Mouse (Mus musculus) embryonic facial prominence, embryonic 10.5 days (tissue): ENCODE measurements around the gene Mpv17l2. TPM values are rescaled to one million over a fixed set of nuclear protein-coding genes. Genes with fewer than 3 reads are reported as not detected.

Experiments used
- DNase-seq: peaks from one replicate; pipeline ENCODE4 v3.0.0-alpha.2; 2017; ENCODE audit warnings: low spot score
- H3K27ac ChIP-seq: fragments of 300-500 bp; sonication (generic); replicated peaks from 2 replicates; pipeline ENCODE4 v1.5.1; 2016; ENCODE audit warnings: mild to moderate bottlenecking
- H3K27me3 ChIP-seq: fragments of 300-500 bp; sonication (generic); replicated peaks from 2 replicates; pipeline ENCODE4 v1.6.1; 2016; ENCODE audit warnings: low read depth, mild to moderate bottlenecking; ENCODE audit not compliant: poor library complexity, severe bottlenecking
- H3K36me3 ChIP-seq: fragments of 300-500 bp; sonication (generic); replicated peaks from 2 replicates; pipeline ENCODE4 v1.6.1; 2016; ENCODE audit warnings: mild to moderate bottlenecking, moderate library complexity
- H3K4me1 ChIP-seq: fragments of 300-500 bp; sonication (generic); 2 replicates; pipeline ENCODE4 v1.6.1; 2016
- H3K4me3 ChIP-seq: fragments of 300-500 bp; sonication (generic); 2 replicates; pipeline ENCODE4 v1.5.1; 2016; ENCODE audit warnings: mild to moderate bottlenecking, moderate library complexity
- H3K9me3 ChIP-seq: fragments of 300-500 bp; sonication (generic); 2 replicates; pipeline ENCODE4 v1.6.1; 2016; ENCODE audit warnings: mild to moderate bottlenecking
- WGBS: fragments of 180-500 bp; shearing (Covaris S2); methylation state at CpG from one replicate; pipeline ENCODE4 v1.1.7; 2016; 5-methylcytosine and 5-hydroxymethylcytosine counted together
- polyA plus RNA-seq: library from polyadenylated mRNA; unstranded; fragments of >200 nt; fragmentation: Nextera tagmentation; extraction: Ambion mirVana; gene quantifications from 2 replicates; pipeline ENCODE4 v1.2.1, GENCODE M21; 2016

Mpv17l2 gene
- polyA plus RNA-seq, 1 experiment from 2014 or later, result 34.5 TPM

- DNase-seq, result no peak
- no peaks in the 10 kb centered on the region for H3K9me3 ChIP-seq
- no peak overlapping the region for H3K4me3 ChIP-seq
- peaks cover 21% of the 10 kb centered on the region for H3K4me1 ChIP-seq
- no peak overlapping the region for H3K27ac ChIP-seq
- 60% methylated on average over 3 of the region's 3 CpGs for WGBS
- H3K36me3 ChIP-seq, result no peaks in the 10 kb centered on the region
- peaks cover 53% of the 10 kb centered on the region for H3K27me3 ChIP-seq
Observed at GRCm38 (mm10) chr8:70738211-70738610, 22.5 kb downstream of the Mpv17l2 start.

- WGBS, result 72% methylated on average over 5 of the region's 5 CpGs
- no peaks in the 10 kb centered on the region for H3K36me3 ChIP-seq
- H3K27ac ChIP-seq, result no peak overlapping the region
- peaks cover 16% of the 10 kb centered on the region for H3K4me1 ChIP-seq
- H3K27me3 ChIP-seq, result peaks cover 53% of the 10 kb centered on the region
- no peak for DNase-seq
- no peak overlapping the region for H3K4me3 ChIP-seq
- H3K9me3 ChIP-seq, result no peaks in the 10 kb centered on the region
Observed at GRCm38 (mm10) chr8:70737705-70738104, 23.0 kb downstream of the Mpv17l2 start.

- 85% methylated on average over 4 of the region's 4 CpGs for WGBS
- DNase-seq, result no peak
- Histone ChIP-seq H3K27me3 (peaks cover 72% of the 10 kb centered on the region), H3K4me1 (peaks cover 9% of the 10 kb centered on the region), H3K36me3 (no peaks in the 10 kb centered on the region), H3K9me3 (no peaks in the 10 kb centered on the region), H3K27ac (no peak overlapping the region), H3K4me3 (no peak overlapping the region)
Observed at GRCm38 (mm10) chr8:70730956-70731355, 29.8 kb downstream of the Mpv17l2 start.

DNA sequence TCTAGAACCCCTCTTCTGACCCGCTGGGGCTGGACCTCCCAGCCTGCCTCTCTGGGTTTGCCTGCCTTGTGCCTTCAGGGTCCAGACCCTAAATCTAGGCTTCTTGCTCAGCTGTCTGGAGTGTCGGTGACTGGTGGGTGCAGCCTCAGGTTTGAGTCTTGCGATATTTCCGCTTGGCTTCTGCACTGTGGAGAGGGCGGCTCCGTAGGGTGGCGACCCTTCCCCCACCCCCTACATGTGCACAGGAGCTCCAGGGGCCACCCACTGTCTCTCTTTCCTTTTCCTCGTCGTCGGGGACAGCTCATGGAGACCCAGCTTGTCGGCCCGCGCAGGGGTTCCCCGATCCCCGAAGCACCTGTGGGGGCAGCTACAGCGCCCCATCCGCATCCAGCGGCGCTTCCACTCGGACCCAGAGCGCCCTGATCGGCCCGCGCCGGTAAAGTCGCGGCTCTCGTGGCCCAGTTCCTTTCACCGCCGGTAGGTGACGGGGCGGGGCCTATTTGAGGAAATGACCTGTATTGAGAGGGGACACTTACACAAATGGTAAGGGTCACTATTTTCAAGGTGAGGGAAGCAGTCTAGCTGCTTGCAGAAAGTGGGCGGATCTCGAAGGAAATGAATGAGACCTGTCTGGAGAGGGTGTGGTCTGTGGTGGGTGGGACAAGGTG, 30.8 kb downstream of the Mpv17l2 start:
- no peaks in the 10 kb centered on the region for H3K36me3 ChIP-seq
- 3% methylated on average over 34 of the region's 34 CpGs for WGBS
- H3K4me3 ChIP-seq, result peak overlapping the region; percentile 51
- peaks cover 75% of the 10 kb centered on the region for H3K27me3 ChIP-seq
- peak; percentile 32 for DNase-seq
- H3K27ac ChIP-seq, result peak overlapping the region; percentile 30; the same call in 1 of the 2 replicates
- H3K4me1 ChIP-seq, result peaks cover 9% of the 10 kb centered on the region
- no peaks in the 10 kb centered on the region for H3K9me3 ChIP-seq

GRCm38 (mm10) chr8:70726721-70727120, 34.0 kb downstream of the Mpv17l2 start:
- Histone ChIP-seq H3K9me3 (no peaks in the 10 kb centered on the region), H3K36me3 (no peaks in the 10 kb centered on the region), H3K27me3 (peaks cover 59% of the 10 kb centered on the region), H3K4me1 (peaks cover 13% of the 10 kb centered on the region), H3K27ac (no peak overlapping the region), H3K4me3 (no peak overlapping the region)
- WGBS, result 49% methylated on average over 11 of the region's 11 CpGs
- no peak for DNase-seq

DNA sequence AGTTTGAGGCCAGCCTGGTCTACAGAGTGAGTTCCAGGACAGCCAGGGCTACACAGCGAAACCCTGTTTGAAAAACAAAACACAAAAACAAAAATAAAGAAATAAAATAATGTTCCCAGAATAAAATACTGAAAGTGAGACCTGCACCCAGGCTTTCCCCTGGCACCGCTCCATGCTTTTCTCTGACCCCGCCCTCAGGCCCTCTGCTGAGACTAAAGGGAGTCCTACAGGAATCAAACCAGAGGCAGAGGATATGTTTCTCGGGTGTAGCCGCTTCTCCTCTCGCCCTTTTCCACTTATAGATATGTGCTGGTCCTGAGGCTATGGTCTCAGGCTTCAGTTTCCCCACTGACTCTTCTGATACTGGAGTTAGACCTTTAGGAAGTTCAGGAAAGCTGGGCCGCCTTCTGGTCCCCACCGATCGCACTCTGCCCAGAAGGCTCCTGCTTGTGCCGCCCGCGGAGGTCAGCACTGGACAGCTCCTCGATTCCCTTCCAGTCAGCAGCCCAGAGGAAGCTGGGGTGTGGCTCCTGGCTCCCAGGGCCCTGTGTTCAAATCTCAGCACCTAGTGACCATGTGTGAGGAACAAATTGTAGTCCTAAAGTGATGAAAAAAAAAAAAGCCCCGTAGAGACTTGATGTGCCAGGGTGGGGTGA, 34.8 kb downstream of the Mpv17l2 start:
- DNase-seq, result peak; percentile 70
- Histone ChIP-seq H3K27me3 (peaks cover 55% of the 10 kb centered on the region), H3K4me3 (no peak overlapping the region), H3K27ac (no peak overlapping the region), H3K4me1 (peaks cover 13% of the 10 kb centered on the region), H3K9me3 (no peaks in the 10 kb centered on the region), H3K36me3 (no peaks in the 10 kb centered on the region)
- WGBS, result 26% methylated on average over 14 of the region's 14 CpGs

DNA sequence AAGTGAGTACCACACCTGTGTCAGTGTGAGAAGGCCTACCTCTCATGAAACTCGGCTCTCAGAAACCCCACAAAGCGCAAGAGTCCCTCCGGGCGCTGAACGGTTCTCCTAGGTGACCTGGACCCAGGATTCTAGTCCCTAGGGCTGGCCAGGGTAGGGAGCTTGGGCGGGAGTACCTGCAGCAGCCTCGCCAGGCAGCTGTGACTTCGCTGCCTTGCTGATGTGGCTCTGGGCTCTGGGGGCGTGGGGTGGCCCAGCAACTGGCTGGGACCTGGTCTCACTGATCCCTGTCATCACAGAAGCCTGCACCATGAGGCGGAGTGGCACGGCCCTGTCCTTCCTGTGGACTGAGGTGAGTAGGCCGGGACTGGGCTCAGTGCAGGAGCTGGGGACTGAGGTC, 36.5 kb downstream of the Mpv17l2 start:
- H3K27ac ChIP-seq, result no peak overlapping the region
- no peaks in the 10 kb centered on the region for H3K36me3 ChIP-seq
- 0 out of 2 replicates have a peak, but pooled peaks cover 4% of the 10 kb centered on the region for H3K4me1 ChIP-seq
- no peak for DNase-seq
- peaks cover 47% of the 10 kb centered on the region for H3K27me3 ChIP-seq
- H3K9me3 ChIP-seq, result no peaks in the 10 kb centered on the region
- 80% methylated on average over 12 of the region's 12 CpGs for WGBS
- no peak overlapping the region for H3K4me3 ChIP-seq

GRCm38 (mm10) chr8:70723486-70724210, 37.1 kb downstream of the Mpv17l2 start, which contains the start of gene Pde4c:
Gene Pde4c (plus strand): TSS chr8:70723720.
- peaks cover 43% of the 10 kb centered on the region for H3K27me3 ChIP-seq
- H3K4me3 ChIP-seq, result no peak within 1 kb of the TSS
- 67% methylated on average over 7 of the region's 7 CpGs for WGBS
- H3K4me1 ChIP-seq, result 0 out of 2 replicates have a peak, but pooled peaks cover 4% of the 10 kb centered on the region
- no peak for DNase-seq
- H3K36me3 ChIP-seq, result no peaks in the 10 kb centered on the region
- H3K9me3 ChIP-seq, result no peaks in the 10 kb centered on the region
- H3K27ac ChIP-seq, result no peak within 1 kb of the TSS

GRCm38 (mm10) chr8:70721601-70722000, 39.1 kb downstream of the Mpv17l2 start:
- no peak overlapping the region for H3K27ac ChIP-seq
- 84% methylated on average over 8 of the region's 8 CpGs for WGBS
- no peaks in the 10 kb centered on the region for H3K9me3 ChIP-seq
- H3K27me3 ChIP-seq, result peaks cover 30% of the 10 kb centered on the region
- peaks cover 8% of the 10 kb centered on the region for H3K4me1 ChIP-seq
- no peaks in the 10 kb centered on the region for H3K36me3 ChIP-seq
- no peak overlapping the region for H3K4me3 ChIP-seq
- no peak for DNase-seq

DNA sequence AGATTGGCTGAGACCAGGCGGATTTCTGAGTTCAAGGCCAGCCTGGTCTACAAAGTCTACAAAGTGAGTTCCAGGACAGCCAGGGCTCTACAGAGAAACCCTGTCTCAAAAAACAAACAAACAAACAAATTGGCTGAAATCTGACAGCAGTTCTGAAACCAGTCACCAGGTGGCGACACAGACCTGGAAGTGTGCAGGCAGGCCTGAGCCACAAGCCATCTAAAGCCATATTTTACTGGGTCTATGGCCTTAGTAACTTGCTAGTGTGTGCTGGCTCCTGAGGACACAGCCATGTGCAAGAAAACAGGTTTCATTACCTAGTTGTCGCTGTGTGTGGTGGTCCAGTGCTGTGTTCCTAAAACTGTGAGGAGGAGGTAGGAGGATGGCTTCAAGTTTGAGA, 40.0 kb downstream of the Mpv17l2 start:
- H3K27ac ChIP-seq, result no peak overlapping the region
- no peaks in the 10 kb centered on the region for H3K9me3 ChIP-seq
- H3K4me3 ChIP-seq, result no peak overlapping the region
- H3K36me3 ChIP-seq, result no peaks in the 10 kb centered on the region
- peaks cover 8% of the 10 kb centered on the region for H3K4me1 ChIP-seq
- DNase-seq, result peak; percentile 78
- peaks cover 21% of the 10 kb centered on the region for H3K27me3 ChIP-seq
- 5% methylated on average over 3 of the region's 3 CpGs for WGBS

- WGBS, result 68% methylated on average over 9 of the region's 9 CpGs
- Histone ChIP-seq H3K27me3 (peaks cover 20% of the 10 kb centered on the region), H3K4me1 (peaks cover 8% of the 10 kb centered on the region)
Observed at GRCm38 (mm10) chr8:70719796-70720270, 40.9 kb downstream of the Mpv17l2 start.

DNA sequence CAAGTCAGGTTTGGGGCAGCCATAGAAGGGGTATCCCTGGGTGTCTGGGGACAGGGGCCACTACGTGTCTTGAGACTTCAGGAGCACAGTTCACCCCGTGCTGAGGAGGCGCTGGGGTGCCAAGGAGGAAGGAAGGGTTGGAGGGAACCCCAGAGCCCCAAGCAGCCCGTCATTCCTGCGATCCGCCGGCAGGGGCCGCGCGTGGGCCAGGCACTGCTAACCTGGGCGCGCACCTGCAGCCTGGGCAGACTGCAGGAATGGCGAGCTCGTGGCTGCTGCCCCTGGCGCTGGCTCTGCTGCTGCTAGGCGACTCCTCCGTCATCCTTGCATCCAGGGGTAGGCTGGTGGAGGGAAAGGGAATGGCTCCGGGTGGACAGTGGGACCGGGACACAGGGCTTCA, 42.4 kb downstream of the Mpv17l2 start, which contains the start of gene Gm3336:
Gm3336 (plus strand) TSS at position 247 of the 400 bp plus-strand sequence.
- Histone ChIP-seq H3K9me3 (no peaks in the 10 kb centered on the region), H3K4me3 (peak within 1 kb of the TSS; percentile 26; the same call in 1 of the 2 replicates), H3K27me3 (peaks cover 20% of the 10 kb centered on the region), H3K27ac (no peak within 1 kb of the TSS), H3K36me3 (no peaks in the 10 kb centered on the region), H3K4me1 (peaks cover 11% of the 10 kb centered on the region)
- peak; percentile 74 for DNase-seq
- 4% methylated on average over 19 of the region's 19 CpGs for WGBS

More at GRCm38 (mm10) chr8:70719796-70720270, 40.9 kb downstream of the Mpv17l2 start:
- H3K9me3 ChIP-seq, result no peaks in the 10 kb centered on the region
- DNase-seq, result no peak
- no peak overlapping the region for H3K4me3 ChIP-seq
- no peaks in the 10 kb centered on the region for H3K36me3 ChIP-seq
- no peak overlapping the region for H3K27ac ChIP-seq
